Mouse (Mus musculus) forebrain, embryonic 12.5 days (tissue): ENCODE data around the gene Txndc15. TPM values are rescaled to one million over a fixed set of nuclear protein-coding genes. Genes with fewer than 3 reads are reported as not detected.

Experiments used
- ATAC-seq: fragments of 200-750 bp; cut with Nextera tagmentation; 2 replicates; pipeline ENCODE4 v1.8.0; 2017; ENCODE audit warnings: moderate TSS enrichment; ENCODE audit not compliant: low FRiP score
- H3K27ac ChIP-seq: fragments of 300-500 bp; sonication (generic); 2 replicates; pipeline ENCODE4 v1.5.1; 2016; ENCODE audit warnings: mild to moderate bottlenecking
- H3K27me3 ChIP-seq: fragments of 300-500 bp; sonication (generic); 2 replicates; pipeline ENCODE4 v1.6.1; 2016; ENCODE audit warnings: mild to moderate bottlenecking
- H3K36me3 ChIP-seq: fragments of 300-500 bp; sonication (generic); replicated peaks from 2 replicates; pipeline ENCODE4 v1.6.1; 2016; ENCODE audit warnings: mild to moderate bottlenecking
- H3K4me1 ChIP-seq: fragments of 300-500 bp; sonication (generic); 2 replicates; pipeline ENCODE4 v1.6.1; 2016
- H3K4me2 ChIP-seq: fragments of 300-500 bp; sonication (generic); 2 replicates; pipeline ENCODE4 v1.6.1; 2016; ENCODE audit warnings: mild to moderate bottlenecking, moderate library complexity
- H3K4me3 ChIP-seq: fragments of 300-500 bp; sonication (generic); replicated peaks from 2 replicates; pipeline ENCODE4 v1.5.1; 2016; ENCODE audit warnings: mild to moderate bottlenecking
- H3K9ac ChIP-seq: fragments of 300-500 bp; sonication (generic); 2 replicates; pipeline ENCODE4 v1.6.1; 2016; ENCODE audit warnings: mild to moderate bottlenecking
- H3K9me3 ChIP-seq: fragments of 300-500 bp; sonication (generic); 2 replicates; pipeline ENCODE4 v1.6.1; 2016
- WGBS: fragments of 180-500 bp; shearing (Covaris S2); methylation state at CpG from one replicate; pipeline ENCODE4 v1.1.7; 2016; 5-methylcytosine and 5-hydroxymethylcytosine counted together
- polyA plus RNA-seq: library from polyadenylated mRNA; unstranded; fragments of >200 nt; fragmentation: Nextera tagmentation; extraction: Ambion mirVana; gene quantifications from 2 replicates; pipeline ENCODE4 v1.2.1, GENCODE M21; 2016

Gene Txndc15
- polyA plus RNA-seq, 1 experiment from 2014 or later: 93.3 TPM

DNA sequence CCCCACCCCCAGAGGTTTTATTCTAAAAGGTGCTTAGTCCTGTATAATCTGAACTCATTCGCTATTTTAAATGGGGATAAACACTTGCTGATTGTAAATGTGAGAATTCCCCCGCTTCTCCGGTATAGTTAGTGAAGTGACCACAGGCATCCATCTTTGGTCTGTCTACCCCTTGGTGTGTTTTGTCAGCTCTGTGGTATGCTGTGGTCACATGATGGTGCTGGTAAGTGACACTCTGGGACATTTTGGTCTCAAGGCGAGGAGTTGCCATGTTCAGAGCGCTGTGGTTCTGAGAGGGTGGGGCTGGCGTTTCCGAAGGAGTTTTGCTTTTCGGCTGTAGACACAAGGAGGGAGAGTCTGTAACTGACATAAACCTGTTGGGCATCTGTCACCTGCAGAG is 23.4 kb downstream of the Txndc15 start:
- Histone ChIP-seq H3K27me3 (no peaks in the 10 kb centered on the region), H3K9me3 (no peaks in the 10 kb centered on the region), H3K27ac (no peak overlapping the region), H3K36me3 (no peaks in the 10 kb centered on the region), H3K4me3 (no peak overlapping the region), H3K4me1 (0 out of 2 replicates have a peak, but pooled peaks cover 3% of the 10 kb centered on the region), H3K9ac (no peak overlapping the region), H3K4me2 (no peak overlapping the region)
- no peak for ATAC-seq
- 91% methylated on average over 8 of the region's 8 CpGs for WGBS

DNA sequence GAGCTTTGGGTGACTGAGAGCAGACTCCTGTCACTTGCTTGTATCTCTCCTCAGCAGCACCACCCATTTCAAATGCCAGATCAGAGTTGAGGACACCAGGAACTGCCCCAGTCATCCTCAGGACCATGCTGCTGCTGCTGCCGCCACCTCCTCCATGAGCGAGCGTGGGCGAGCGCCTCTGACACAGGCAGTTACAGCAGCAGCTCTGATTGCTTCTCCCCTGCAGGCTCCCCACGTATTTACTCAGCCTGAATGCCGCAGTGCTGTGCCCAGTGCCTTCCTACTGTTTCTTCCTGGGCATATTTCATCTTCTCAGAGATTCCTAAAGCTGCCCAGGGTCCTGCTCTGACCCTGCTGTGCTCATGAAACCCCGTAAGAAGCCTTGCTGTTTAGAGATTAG is 27.9 kb downstream of the Txndc15 start:
- H3K9ac ChIP-seq: no peak overlapping the region
- 79% methylated on average over 8 of the region's 8 CpGs for WGBS
- no peak overlapping the region for H3K4me2 ChIP-seq
- H3K27me3 ChIP-seq: no peaks in the 10 kb centered on the region
- H3K4me1 ChIP-seq: 0 out of 2 replicates have a peak, but pooled peaks cover 3% of the 10 kb centered on the region
- no peaks in the 10 kb centered on the region for H3K36me3 ChIP-seq
- H3K27ac ChIP-seq: no peak overlapping the region
- no peaks in the 10 kb centered on the region for H3K9me3 ChIP-seq
- ATAC-seq: no peak
- H3K4me3 ChIP-seq: no peak overlapping the region

DNA sequence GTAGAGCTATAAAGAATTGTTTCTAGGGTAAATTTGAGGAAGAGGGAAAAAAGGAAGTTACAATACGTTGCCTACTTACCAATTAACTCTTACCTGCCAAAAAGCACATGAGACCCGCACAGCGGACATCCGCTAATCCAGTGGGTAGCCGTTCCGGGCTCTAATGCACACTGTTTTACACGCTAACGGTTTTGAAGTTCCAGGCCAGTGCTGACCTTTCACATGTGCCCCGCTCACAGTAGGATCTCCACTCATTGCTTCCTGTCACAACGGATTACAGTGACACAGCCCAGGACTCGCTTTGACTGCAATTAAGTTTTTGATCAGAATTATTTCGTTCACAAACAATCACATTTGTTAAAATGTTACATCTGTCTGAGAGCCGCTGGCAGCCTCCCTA is 39.9 kb downstream of the Txndc15 start:
- no peak overlapping the region for H3K4me2 ChIP-seq
- H3K4me1 ChIP-seq: peaks cover 11% of the 10 kb centered on the region
- no peak overlapping the region for H3K9ac ChIP-seq
- H3K36me3 ChIP-seq: no peaks in the 10 kb centered on the region
- ATAC-seq: no peak
- no peak overlapping the region for H3K4me3 ChIP-seq
- H3K27ac ChIP-seq: no peak overlapping the region
- WGBS: 82% methylated on average over 13 of the region's 13 CpGs
- H3K9me3 ChIP-seq: no peaks in the 10 kb centered on the region
- no peaks in the 10 kb centered on the region for H3K27me3 ChIP-seq

DNA sequence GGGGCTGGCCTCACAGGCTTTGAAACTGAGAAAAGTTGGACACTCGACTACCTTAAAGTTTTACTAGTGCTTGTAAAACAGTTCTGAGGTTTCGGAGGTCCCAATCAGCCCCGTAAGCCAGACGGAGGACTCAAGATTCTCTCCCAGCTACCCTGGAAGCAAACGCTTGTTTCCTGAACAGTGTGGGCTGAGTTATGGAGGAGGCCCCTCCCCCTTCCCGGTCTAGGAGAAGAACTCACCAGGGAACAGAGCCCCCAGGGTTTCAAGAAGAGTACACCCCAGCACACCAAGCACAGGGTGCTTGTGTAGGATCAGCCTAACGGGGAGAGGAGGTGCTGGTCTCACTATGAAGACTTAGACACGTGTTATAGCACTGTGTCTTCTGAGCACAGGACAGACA is 42.3 kb downstream of the Txndc15 start:
- Histone ChIP-seq H3K9me3 (no peaks in the 10 kb centered on the region), H3K4me1 (peaks cover 11% of the 10 kb centered on the region; the same call in 1 of the 2 replicates), H3K27ac (no peak overlapping the region), H3K27me3 (no peaks in the 10 kb centered on the region), H3K36me3 (no peaks in the 10 kb centered on the region), H3K4me2 (no peak overlapping the region), H3K4me3 (no peak overlapping the region), H3K9ac (no peak overlapping the region)
- WGBS: 46% methylated on average over 8 of the region's 8 CpGs
- ATAC-seq: no peak

DNA sequence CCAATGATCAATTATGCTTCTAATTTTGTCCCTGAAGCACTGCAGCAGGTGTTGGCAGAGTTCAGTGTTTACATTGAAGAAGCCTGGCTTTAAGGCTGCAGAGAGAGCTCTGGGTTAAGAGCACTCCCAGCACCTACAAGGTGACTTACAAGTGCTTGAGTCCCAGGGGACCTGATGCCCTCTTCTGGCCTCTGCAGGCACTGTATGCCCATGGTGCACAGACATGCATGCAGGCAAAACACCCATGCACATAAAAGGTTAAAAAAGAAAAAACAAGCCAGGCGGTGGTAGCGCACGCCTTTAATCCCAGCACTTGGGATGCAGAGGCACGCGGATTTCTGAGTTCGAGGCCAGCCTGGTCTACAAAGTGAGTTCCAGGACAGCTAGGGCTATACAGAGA is 43.2 kb downstream of the Txndc15 start:
- 86% methylated on average over 6 of the region's 6 CpGs for WGBS
- Histone ChIP-seq H3K4me1 (peaks cover 11% of the 10 kb centered on the region; the same call in 1 of the 2 replicates), H3K27me3 (no peaks in the 10 kb centered on the region), H3K4me2 (no peak overlapping the region), H3K27ac (no peak overlapping the region), H3K4me3 (no peak overlapping the region), H3K9me3 (no peaks in the 10 kb centered on the region), H3K9ac (no peak overlapping the region), H3K36me3 (no peaks in the 10 kb centered on the region)
- ATAC-seq: no peak

DNA sequence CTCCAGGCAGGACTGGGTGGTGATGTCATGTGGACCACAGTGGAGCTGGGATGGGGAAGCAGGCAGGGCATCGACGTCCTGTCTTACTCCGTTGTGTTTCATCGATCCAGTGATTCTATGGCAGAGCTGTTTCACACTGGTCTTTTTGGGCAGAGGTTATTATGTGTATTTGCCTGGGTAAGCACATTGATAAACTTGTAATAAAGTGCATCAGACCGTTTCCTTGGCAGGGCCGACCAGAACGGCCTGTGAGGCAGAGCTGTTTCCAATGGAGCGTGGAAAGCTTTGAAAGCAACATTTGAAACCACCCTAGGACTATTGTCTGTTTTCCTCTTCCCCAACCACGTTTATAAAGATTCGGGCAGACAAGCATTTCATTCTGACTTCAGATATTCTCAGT is 46.1 kb downstream of the Txndc15 start:
- ATAC-seq: no peak
- WGBS: 43% methylated on average over 10 of the region's 10 CpGs

DNA sequence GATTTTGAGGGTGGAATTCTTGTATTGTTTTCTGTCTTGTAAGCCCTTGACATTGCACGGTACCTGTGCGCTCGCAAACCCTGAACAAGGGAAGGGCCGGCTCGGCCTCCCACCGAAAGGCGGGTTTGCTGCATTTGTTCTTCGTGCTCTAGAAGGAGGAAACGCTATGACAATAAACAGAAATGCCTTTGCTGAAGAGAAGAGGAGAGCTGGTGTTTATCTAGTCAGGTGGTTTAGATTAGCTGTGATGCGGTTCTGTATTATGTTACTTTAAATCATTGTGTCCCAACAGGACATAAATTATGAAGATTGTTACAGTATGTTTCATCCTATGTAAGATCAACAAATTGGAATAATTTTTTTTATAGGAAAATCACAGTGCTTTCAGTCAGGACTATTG is 47.0 kb downstream of the Txndc15 start:
- Histone ChIP-seq H3K4me1 (peaks cover 7% of the 10 kb centered on the region; the same call in 1 of the 2 replicates), H3K4me2 (no peak overlapping the region), H3K4me3 (no peak overlapping the region), H3K36me3 (no peaks in the 10 kb centered on the region), H3K9ac (no peak overlapping the region), H3K27ac (no peak overlapping the region), H3K9me3 (no peaks in the 10 kb centered on the region), H3K27me3 (no peaks in the 10 kb centered on the region)
- ATAC-seq: no peak
- 85% methylated on average over 10 of the region's 10 CpGs for WGBS

More for the DNA sequence above, 46.1 kb downstream of the Txndc15 start:
- peaks cover 9% of the 10 kb centered on the region; the same call in 1 of the 2 replicates for H3K4me1 ChIP-seq
- H3K4me2 ChIP-seq: no peak overlapping the region
- H3K4me3 ChIP-seq: no peak overlapping the region
- no peaks in the 10 kb centered on the region for H3K36me3 ChIP-seq
- no peak overlapping the region for H3K27ac ChIP-seq
- no peak overlapping the region for H3K9ac ChIP-seq
- no peaks in the 10 kb centered on the region for H3K9me3 ChIP-seq
- H3K27me3 ChIP-seq: no peaks in the 10 kb centered on the region

DNA sequence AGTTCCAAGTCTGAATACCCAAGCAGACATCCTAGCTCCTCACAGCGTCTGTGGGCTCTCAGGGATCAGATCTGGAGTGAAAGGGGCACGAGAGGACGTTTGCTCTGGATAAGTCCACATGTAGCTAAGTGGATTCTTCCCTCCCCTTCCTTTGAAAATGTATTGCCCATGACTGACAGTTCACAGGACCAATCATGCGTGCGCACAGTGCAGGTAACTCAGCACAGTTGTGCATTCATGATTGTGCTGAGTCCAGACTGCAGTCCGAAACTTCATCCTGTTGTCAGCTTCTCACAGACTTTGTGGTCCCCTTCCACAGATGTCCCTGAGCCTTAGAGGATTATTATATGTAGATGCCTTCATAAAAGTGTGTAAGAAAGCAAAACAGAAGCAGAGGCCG is 59.9 kb downstream of the Txndc15 start:
- WGBS: 87% methylated on average over 7 of the region's 7 CpGs
- no peak for ATAC-seq
- Histone ChIP-seq H3K4me1 (no peaks in the 10 kb centered on the region), H3K9ac (no peak overlapping the region), H3K4me2 (no peak overlapping the region), H3K27ac (no peak overlapping the region), H3K36me3 (no peaks in the 10 kb centered on the region), H3K27me3 (no peaks in the 10 kb centered on the region), H3K9me3 (no peaks in the 10 kb centered on the region), H3K4me3 (no peak overlapping the region)

DNA sequence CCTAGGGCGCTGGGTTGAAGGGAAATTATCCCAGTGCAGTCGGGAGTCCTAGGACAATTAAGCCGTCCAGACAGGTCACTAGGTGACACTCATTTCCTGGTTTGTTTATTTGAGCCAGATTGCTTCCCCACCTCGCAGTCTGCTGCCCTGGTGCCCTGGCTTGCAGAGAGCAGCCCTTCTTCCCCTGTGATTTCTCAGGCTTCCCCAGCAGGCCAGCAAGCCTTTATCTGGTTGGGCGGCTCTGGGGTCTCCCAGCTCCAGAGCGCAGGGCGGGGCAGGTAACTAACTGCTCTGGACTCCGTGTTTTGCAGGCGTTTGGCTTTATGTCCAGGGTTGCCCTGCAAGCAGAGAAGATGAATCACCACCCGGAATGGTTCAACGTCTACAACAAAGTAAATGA is 60.6 kb downstream of the Txndc15 start:
- Histone ChIP-seq H3K27ac (no peak overlapping the region), H3K27me3 (no peaks in the 10 kb centered on the region), H3K9me3 (no peaks in the 10 kb centered on the region), H3K4me3 (no peak overlapping the region), H3K4me2 (no peak overlapping the region), H3K9ac (no peak overlapping the region), H3K36me3 (no peaks in the 10 kb centered on the region), H3K4me1 (no peaks in the 10 kb centered on the region)
- no peak for ATAC-seq
- 75% methylated on average over 11 of the region's 11 CpGs for WGBS

Other genes starting within 250 kb of the Txndc15 start
- gene Dbn1, start 226.5 kb upstream of the Txndc15 start, polyA plus RNA-seq: 591 and 654 TPM in 2 replicates
- 139 and 147 TPM in 2 replicates for gene Pdlim7, start 201.0 kb upstream of the Txndc15 start, polyA plus RNA-seq
- gene Dok3, start 185.4 kb upstream of the Txndc15 start, polyA plus RNA-seq: 3.3 and 3.7 TPM in 2 replicates
- gene Ddx41, start 178.0 kb upstream of the Txndc15 start, polyA plus RNA-seq: 69.9 and 73.3 TPM in 2 replicates
- gene Fam193b, start 143.5 kb upstream of the Txndc15 start, polyA plus RNA-seq: 61.6 and 64.7 TPM in 2 replicates
- 115 and 118 TPM in 2 replicates for gene Tmed9, start 140.9 kb upstream of the Txndc15 start, polyA plus RNA-seq
- gene B4galt7, start 114.8 kb upstream of the Txndc15 start, polyA plus RNA-seq: 31.4 and 31.7 TPM in 2 replicates
- gene Caml, start 91.6 kb upstream of the Txndc15 start, polyA plus RNA-seq: 68.1 and 73.2 TPM in 2 replicates
- gene Ddx46, start 79.6 kb upstream of the Txndc15 start, polyA plus RNA-seq: 47.4 and 52.4 TPM in 2 replicates
- gene B230219D22Rik, start 21.5 kb upstream of the Txndc15 start, polyA plus RNA-seq: 68.7 and 71.2 TPM in 2 replicates
- gene Pcbd2, start 12.7 kb downstream of the Txndc15 start, polyA plus RNA-seq: 23.1 and 25.6 TPM in 2 replicates
- gene Catsper3, start 69.9 kb downstream of the Txndc15 start, polyA plus RNA-seq: not detected in 2 replicates
- gene Pitx1, start 121.5 kb downstream of the Txndc15 start, polyA plus RNA-seq: 1.7 and 2.8 TPM in 2 replicates